8 mouse cellular contexts compared by ENCODE assay signal in genomic region chr14:76308188-76308812, GRCm38 (mm10).
DNase-seq lines count a peak whose midpoint lies in the region; ATAC-seq lines count a peak whose summit lies in the region.

No protein-coding gene starts in this region.

- intact Hi-C loops in left cerebral cortex, postnatal 25 days (cut with DNase I) = no loop called here

- H3K9ac ChIP-seq in forebrain, embryonic 11.5 days (ENCODE audit: low read length) = peak overlapping the region; percentile 43; the same call in 1 of the 2 replicates
- H3K9ac ChIP-seq in intestine, embryonic 14.5 days (ENCODE audit: low read length) = peak overlapping the region; percentile 34; the same call in 1 of the 2 replicates
- H3K9ac ChIP-seq in neural tube, embryonic 14.5 days (replicated peaks; ENCODE audit: low read depth, low read length) = 0 out of 2 replicates have a peak overlapping the region, but pooled peaks have one; percentile 17

- DNase-seq in left cerebral cortex, postnatal 25 days (ENCODE audit: low spot score in 2 of 2) = peak; percentile 13
- no peak for DNase-seq in left cerebral cortex, adult 8-10 months (ENCODE audit: low spot score in 2 of 2)
- peak; percentile 64 for DNase-seq in forebrain, embryonic 11.5 days (ENCODE audit: low spot score)
- DNase-seq in intestine, embryonic 14.5 days (ENCODE audit: low spot score) = peak; percentile 53
- DNase-seq in testis, postnatal 14 days (ENCODE audit: low spot score) = no peak
- DNase-seq in thymus, postnatal 36 days = no peak

- H3K4me1 ChIP-seq in forebrain, embryonic 11.5 days (replicated peaks; ENCODE audit: control insufficient read depth, insufficient read depth, low read length) = peaks cover 5% of the 10 kb centered on the region; the same call in 1 of the 2 replicates
- H3K4me1 ChIP-seq in intestine, embryonic 14.5 days (replicated peaks; ENCODE audit: control insufficient read depth, insufficient read depth, low read length) = no peaks in the 10 kb centered on the region
- H3K4me1 ChIP-seq in neural tube, embryonic 14.5 days (ENCODE audit: control insufficient read depth, insufficient read depth, low read length) = peaks cover 3% of the 10 kb centered on the region; the same call in 1 of the 2 replicates

- peak overlapping the region; percentile 20 for H3K4me3 ChIP-seq in forebrain, embryonic 11.5 days (ENCODE audit: low read depth, low read length)
- peak overlapping the region; percentile 25 for H3K4me3 ChIP-seq in intestine, embryonic 14.5 days (ENCODE audit: low read depth, low read length)
- H3K4me3 ChIP-seq in neural tube, embryonic 14.5 days (ENCODE audit: low read depth, low read length) = peak overlapping the region; percentile 9; the same call in 1 of the 2 replicates

- H3K4me2 ChIP-seq in forebrain, embryonic 11.5 days (ENCODE audit: low read depth, low read length, severe bottlenecking) = peak overlapping the region; percentile 43
- peak overlapping the region; percentile 44 for H3K4me2 ChIP-seq in intestine, embryonic 14.5 days (ENCODE audit: low read length)
- H3K4me2 ChIP-seq in neural tube, embryonic 14.5 days (ENCODE audit: low read depth, low read length) = peak overlapping the region; percentile 36

- no peaks in the 10 kb centered on the region for H3K9me3 ChIP-seq in forebrain, embryonic 11.5 days (ENCODE audit: control insufficient read depth, low read length)
- no peaks in the 10 kb centered on the region for H3K9me3 ChIP-seq in intestine, embryonic 14.5 days (ENCODE audit: control insufficient read depth, low read length)
- no peaks in the 10 kb centered on the region for H3K9me3 ChIP-seq in neural tube, embryonic 14.5 days (ENCODE audit: control insufficient read depth, low read length)

- H3K36me3 ChIP-seq in forebrain, embryonic 11.5 days (ENCODE audit: control insufficient read depth, insufficient read depth, low read length) = no peaks in the 10 kb centered on the region
- H3K36me3 ChIP-seq in intestine, embryonic 14.5 days (ENCODE audit: control insufficient read depth, insufficient read depth, low read length) = no peaks in the 10 kb centered on the region
- no peaks in the 10 kb centered on the region for H3K36me3 ChIP-seq in neural tube, embryonic 14.5 days (ENCODE audit: control insufficient read depth, insufficient read depth, low read length)

- H3K27me3 ChIP-seq in forebrain, embryonic 11.5 days (ENCODE audit: control insufficient read depth, insufficient read depth, low read length) = no peaks in the 10 kb centered on the region
- no peaks in the 10 kb centered on the region for H3K27me3 ChIP-seq in intestine, embryonic 14.5 days (replicated peaks; ENCODE audit: control insufficient read depth, insufficient read depth, low read length)
- H3K27me3 ChIP-seq in neural tube, embryonic 14.5 days (ENCODE audit: control insufficient read depth, insufficient read depth, low read length) = no peaks in the 10 kb centered on the region

- ATAC-seq in forebrain, embryonic 11.5 days (replicated peaks; ENCODE audit: low FRiP score) = peak; percentile 75; the same call in 1 of the 2 replicates
- ATAC-seq in intestine, embryonic 14.5 days (replicated peaks; ENCODE audit: low FRiP score, low TSS enrichment, low read depth) = no peak
- ATAC-seq in neural tube, embryonic 14.5 days (ENCODE audit: low read depth) = no peak
- no peak for ATAC-seq in activated CD4-positive, CD25-positive, alpha-beta regulatory T cell, adult 4 months

- 11% methylated on average over 12 of the region's 12 CpGs for WGBS in forebrain, embryonic 11.5 days
- 42% methylated on average over 12 of the region's 12 CpGs for WGBS in intestine, embryonic 14.5 days
- WGBS in neural tube, embryonic 14.5 days = 28% methylated on average over 12 of the region's 12 CpGs

- H3K27ac ChIP-seq in forebrain, embryonic 11.5 days (ENCODE audit: low read depth, low read length) = peak overlapping the region; percentile 74; the same call in 1 of the 2 replicates
- no peak overlapping the region for H3K27ac ChIP-seq in intestine, embryonic 14.5 days (ENCODE audit: low read depth)
- H3K27ac ChIP-seq in neural tube, embryonic 14.5 days (ENCODE audit: low read depth, low read length) = no peak overlapping the region

Comparison
In these comparisons a context has a peak if more than half of its experiments do, and no peak if none do; other contexts are left out.
1. DNase-seq: peak in left cerebral cortex, postnatal 25 days (2 of 2), forebrain, embryonic 11.5 days (single experiment) and intestine, embryonic 14.5 days (single experiment); none in left cerebral cortex, adult 8-10 months (0 of 2), testis, postnatal 14 days (single experiment) and thymus, postnatal 36 days (0 of 2).
2. Peak in every context shown above with its lines, with median percentiles within 50 percentile points of each other: H3K4me2 ChIP-seq, H3K4me3 ChIP-seq and H3K9ac ChIP-seq.